Mouse (Mus musculus) neural tube, embryonic 11.5 days (tissue): Measurements from ENCODE around the gene Slc35b2. TPM values are rescaled to one million over a fixed set of nuclear protein-coding genes. Genes with fewer than 3 reads are reported as not detected.

Experiments
- ATAC-seq: fragments of 200-750 bp; cut with Nextera tagmentation; 2 replicates; pipeline ENCODE4 v1.8.0; 2017; ENCODE audit warnings: moderate number of reproducible peaks, mild to moderate bottlenecking, moderate TSS enrichment, moderate library complexity; ENCODE audit not compliant: insufficient read depth, low FRiP score, low TSS enrichment
- DNase-seq: peaks from one replicate; pipeline ENCODE4 v3.0.0-alpha.2; 2015; ENCODE audit warnings: low spot score
- H3K27ac ChIP-seq: fragments of 300-500 bp; sonication (generic); 2 replicates; pipeline ENCODE4 v1.5.1; 2014; ENCODE audit warnings: low read depth, mild to moderate bottlenecking, low read length
- H3K27me3 ChIP-seq: fragments of 300-500 bp; sonication (generic); 2 replicates; pipeline ENCODE4 v1.6.1; 2014; ENCODE audit warnings: mild to moderate bottlenecking, low read length, mixed read lengths; ENCODE audit not compliant: control insufficient read depth, insufficient read depth
- H3K36me3 ChIP-seq: fragments of 300-500 bp; sonication (generic); 2 replicates; pipeline ENCODE4 v1.6.1; 2014; ENCODE audit warnings: mild to moderate bottlenecking, low read length, moderate library complexity, mixed read lengths; ENCODE audit not compliant: control insufficient read depth, insufficient read depth
- H3K4me1 ChIP-seq: fragments of 300-500 bp; sonication (generic); 2 replicates; pipeline ENCODE4 v1.6.1; 2014; ENCODE audit warnings: low read length, mixed read lengths; ENCODE audit not compliant: control insufficient read depth, insufficient read depth
- H3K4me2 ChIP-seq: fragments of 300-500 bp; sonication (generic); 2 replicates; pipeline ENCODE4 v1.6.1; 2014; ENCODE audit warnings: low read depth, mild to moderate bottlenecking, moderate library complexity
- H3K4me3 ChIP-seq: fragments of 300-500 bp; sonication (generic); 2 replicates; pipeline ENCODE4 v1.5.1; 2014; ENCODE audit warnings: low read depth, low read length
- H3K9ac ChIP-seq: fragments of 300-500 bp; sonication (generic); 2 replicates; pipeline ENCODE4 v1.6.1; 2014; ENCODE audit warnings: mild to moderate bottlenecking, low read length
- H3K9me3 ChIP-seq: fragments of 300-500 bp; sonication (generic); 2 replicates; pipeline ENCODE4 v1.6.1; 2016; ENCODE audit warnings: low read length; ENCODE audit not compliant: control insufficient read depth
- WGBS: fragments of 180-500 bp; shearing (Covaris S2); extraction: QIAGEN DNeasy Blood & Tissue Kit; methylation state at CpG from one replicate; pipeline ENCODE4 v1.1.7; 2014; 5-methylcytosine and 5-hydroxymethylcytosine counted together
- polyA plus RNA-seq: library from polyadenylated mRNA; unstranded; fragments of >200 nt; fragmentation: Nextera tagmentation; extraction: Ambion mirVana; gene quantifications from 2 replicates; pipeline ENCODE4 v1.2.1, GENCODE M21; 2014

Gene Slc35b2
- polyA plus RNA-seq, 1 experiment from 2014 or later, result 106 TPM

- no peak overlapping the region for H3K4me2 ChIP-seq
- H3K9ac ChIP-seq, result peak overlapping the region; percentile 3; the same call in 1 of the 2 replicates
- H3K36me3 ChIP-seq, result no peaks in the 10 kb centered on the region
- WGBS, result 83% methylated on average over 6 of the region's 6 CpGs
- H3K27me3 ChIP-seq, result no peaks in the 10 kb centered on the region; the same call in 1 of the 2 replicates
- no peak overlapping the region for H3K4me3 ChIP-seq
- no peak for ATAC-seq
- DNase-seq, result no peak
- peaks cover 12% of the 10 kb centered on the region for H3K4me1 ChIP-seq
- no peak overlapping the region for H3K27ac ChIP-seq
- H3K9me3 ChIP-seq, result no peaks in the 10 kb centered on the region
These were observed 26.7 kb downstream of the Slc35b2 start for GRCm38 (mm10) chr17:45590410-45590809.

GRCm38 (mm10) chr17:45591701-45592605 is 28.3 kb downstream of the Slc35b2 start:
- 55% methylated on average over 16 of the region's 16 CpGs for WGBS
- DNase-seq (no peak), ATAC-seq (no peak)
- no peaks in the 10 kb centered on the region for H3K36me3 ChIP-seq
- H3K4me2 ChIP-seq, result peak overlapping the region; percentile 17; the same call in 1 of the 2 replicates
- H3K27me3 ChIP-seq, result peaks cover 7% of the 10 kb centered on the region; the same call in 1 of the 2 replicates
- no peak overlapping the region for H3K4me3 ChIP-seq
- no peak overlapping the region for H3K9ac ChIP-seq
- H3K27ac ChIP-seq, result no peak overlapping the region
- peaks cover 21% of the 10 kb centered on the region for H3K4me1 ChIP-seq
- H3K9me3 ChIP-seq, result no peaks in the 10 kb centered on the region

- H3K27ac ChIP-seq, result no peak overlapping the region
These were observed 29.1 kb downstream of the Slc35b2 start for GRCm38 (mm10) chr17:45592606-45593431.

GRCm38 (mm10) chr17:45593479-45593878 is 29.8 kb downstream of the Slc35b2 start:
- no peak for ATAC-seq
- Histone ChIP-seq H3K36me3 (no peaks in the 10 kb centered on the region), H3K4me3 (no peak overlapping the region), H3K4me1 (peaks cover 21% of the 10 kb centered on the region), H3K27ac (no peak overlapping the region), H3K27me3 (peaks cover 7% of the 10 kb centered on the region; the same call in 1 of the 2 replicates), H3K4me2 (no peak overlapping the region), H3K9me3 (no peaks in the 10 kb centered on the region), H3K9ac (no peak overlapping the region)
- no peak for DNase-seq
- 29% methylated on average over 8 of the region's 8 CpGs for WGBS

More at GRCm38 (mm10) chr17:45592606-45593431, 29.1 kb downstream of the Slc35b2 start:
- H3K9me3 ChIP-seq, result no peaks in the 10 kb centered on the region
- WGBS, result 57% methylated on average over 8 of the region's 8 CpGs
- H3K36me3 ChIP-seq, result no peaks in the 10 kb centered on the region
- H3K4me1 ChIP-seq, result peaks cover 21% of the 10 kb centered on the region
- no peak for ATAC-seq
- no peak overlapping the region for H3K4me3 ChIP-seq
- peak overlapping the region; percentile 17; the same call in 1 of the 2 replicates for H3K4me2 ChIP-seq
- no peak for DNase-seq
- no peak overlapping the region for H3K9ac ChIP-seq
- H3K27me3 ChIP-seq, result peaks cover 7% of the 10 kb centered on the region; the same call in 1 of the 2 replicates

GRCm38 (mm10) chr17:45594195-45594594 is 30.5 kb downstream of the Slc35b2 start:
- Histone ChIP-seq H3K9me3 (no peaks in the 10 kb centered on the region), H3K27me3 (peaks cover 7% of the 10 kb centered on the region; the same call in 1 of the 2 replicates), H3K36me3 (no peaks in the 10 kb centered on the region), H3K27ac (no peak overlapping the region), H3K4me1 (peaks cover 21% of the 10 kb centered on the region), H3K4me2 (peak overlapping the region; percentile 98), H3K9ac (no peak overlapping the region), H3K4me3 (peak overlapping the region; percentile 46; the same call in 1 of the 2 replicates)
- 52% methylated on average over 8 of the region's 8 CpGs for WGBS
- DNase-seq, result no peak
- no peak for ATAC-seq

- peaks cover 7% of the 10 kb centered on the region for H3K27me3 ChIP-seq
- H3K4me2 ChIP-seq, result peak overlapping the region; percentile 98
- H3K36me3 ChIP-seq, result no peaks in the 10 kb centered on the region
- no peaks in the 10 kb centered on the region for H3K9me3 ChIP-seq
- peak overlapping the region; percentile 46 for H3K4me3 ChIP-seq
- ATAC-seq, result peak; percentile 74
- H3K27ac ChIP-seq, result no peak overlapping the region
- H3K4me1 ChIP-seq, result peaks cover 30% of the 10 kb centered on the region
- under 1% methylated on average over 58 of the region's 58 CpGs for WGBS
- DNase-seq, result peak; percentile 74
- peak overlapping the region; percentile 59 for H3K9ac ChIP-seq
These were observed 31.4 kb downstream of the Slc35b2 start for GRCm38 (mm10) chr17:45594881-45595735.

GRCm38 (mm10) chr17:45595736-45596390 is 32.2 kb downstream of the Slc35b2 start:
- Histone ChIP-seq H3K9ac (peak overlapping the region; percentile 59), H3K9me3 (no peaks in the 10 kb centered on the region), H3K4me1 (peaks cover 30% of the 10 kb centered on the region), H3K27me3 (peaks cover 13% of the 10 kb centered on the region), H3K27ac (no peak overlapping the region), H3K4me3 (peak overlapping the region; percentile 46), H3K4me2 (peak overlapping the region; percentile 98), H3K36me3 (no peaks in the 10 kb centered on the region)
- ATAC-seq, result peak; percentile 21
- WGBS, result 2% methylated on average over 23 of the region's 23 CpGs
- DNase-seq, result no peak
